Mouse (Mus musculus) embryonic fibroblast, embryonic 13.5 days (primary cell): ENCODE results near the gene Tmem231. TPM values are rescaled to one million over a fixed set of nuclear protein-coding genes. Genes with fewer than 3 reads are reported as not detected.
A peak's percentile ranks its signal among the peaks of the same experiment; 100 is the strongest.

Experiments
- H3K27ac ChIP-seq: 2 replicates; pipeline ENCODE4 v1.5.1; 2012; ENCODE audit warnings: low read length, control low read depth, inconsistent platforms; ENCODE audit not compliant: insufficient read depth
- H3K4me1 ChIP-seq: 2 replicates; pipeline ENCODE4 v1.6.1; 2011; ENCODE audit warnings: low read length; ENCODE audit not compliant: control insufficient read depth, insufficient read depth
- H3K4me3 ChIP-seq: 2 replicates; pipeline ENCODE4 v1.5.1; 2011; ENCODE audit warnings: mild to moderate bottlenecking, control low read depth, low read length; ENCODE audit not compliant: insufficient read depth
- CTCF ChIP-seq: IDR thresholded peaks from 2 replicates; pipeline ENCODE4 v1.5.1; 2011; ENCODE audit warnings: mild to moderate bottlenecking, control low read depth, low read length, moderate library complexity, borderline replicate concordance; ENCODE audit not compliant: insufficient read depth
- POLR2A ChIP-seq: IDR thresholded peaks from 2 replicates; pipeline ENCODE4 v1.6.1; 2011; ENCODE audit warnings: low read depth, mild to moderate bottlenecking, control low read depth, low read length, moderate library complexity
- polyA plus RNA-seq: library from polyadenylated mRNA; stranded (reverse); fragments of >200 nt; gene quantifications from 2 replicates; pipeline ENCODE4 v1.2.4, GENCODE M21; 2011; ENCODE audit warnings: low read depth; ENCODE audit not compliant: missing spikeins, insufficient read length

Gene Tmem231
- polyA plus RNA-seq, 1 experiment: 12.2 TPM

GRCm38 (mm10) chr8:111937184-111937583 is 3.5 kb upstream of the Tmem231 start:
- TF ChIP-seq POLR2A (no peak), CTCF (no peak)
- no peaks in the 10 kb centered on the region for H3K4me1 ChIP-seq
- no peak overlapping the region for H3K27ac ChIP-seq
- H3K4me3 ChIP-seq: no peak overlapping the region

GRCm38 (mm10) chr8:111934201-111934600 is 520 bp upstream of the Tmem231 start:
- no peak for TF ChIP-seq CTCF
- no peak for TF ChIP-seq POLR2A
- Histone ChIP-seq H3K27ac (no peak overlapping the region), H3K4me3 (no peak overlapping the region), H3K4me1 (no peaks in the 10 kb centered on the region)

- TF ChIP-seq CTCF (no peak), POLR2A (no peak)
- Histone ChIP-seq H3K4me3 (peak overlapping the region; percentile 71), H3K4me1 (no peaks in the 10 kb centered on the region), H3K27ac (no peak overlapping the region)
These were observed 923 bp downstream of the Tmem231 start for GRCm38 (mm10) chr8:111932580-111933336.

- no peak for TF ChIP-seq POLR2A
- no peak for TF ChIP-seq CTCF
- no peak overlapping the region for H3K27ac ChIP-seq
- no peaks in the 10 kb centered on the region for H3K4me1 ChIP-seq
- H3K4me3 ChIP-seq: no peak overlapping the region
These were observed 2.0 kb downstream of the Tmem231 start for GRCm38 (mm10) chr8:111931721-111932120.

- H3K4me3 ChIP-seq: no peak overlapping the region
- no peaks in the 10 kb centered on the region for H3K4me1 ChIP-seq
- TF ChIP-seq CTCF (no peak), POLR2A (no peak)
- no peak overlapping the region for H3K27ac ChIP-seq
These were observed 3.9 kb downstream of the Tmem231 start for GRCm38 (mm10) chr8:111929648-111930344.

- H3K27ac ChIP-seq: no peak overlapping the region
- no peak for TF ChIP-seq POLR2A
- TF ChIP-seq CTCF: no peak
- H3K4me3 ChIP-seq: no peak overlapping the region
- H3K4me1 ChIP-seq: no peaks in the 10 kb centered on the region
These were observed 8.7 kb downstream of the Tmem231 start for GRCm38 (mm10) chr8:111924976-111925375.

- no peak overlapping the region for H3K4me3 ChIP-seq
- no peak overlapping the region for H3K27ac ChIP-seq
- H3K4me1 ChIP-seq: no peaks in the 10 kb centered on the region
- TF ChIP-seq CTCF: 0 out of 2 replicates have a peak, but pooled peaks have one; percentile 2
- no peak for TF ChIP-seq POLR2A
These were observed 10.3 kb downstream of the Tmem231 start for GRCm38 (mm10) chr8:111923383-111923804.

- Histone ChIP-seq H3K27ac (no peak overlapping the region), H3K4me1 (no peaks in the 10 kb centered on the region), H3K4me3 (no peak overlapping the region)
- TF ChIP-seq CTCF (no peak), POLR2A (no peak)
These were observed 12.7 kb downstream of the Tmem231 start for GRCm38 (mm10) chr8:111920971-111921370.

GRCm38 (mm10) chr8:111919663-111920062 is 14.0 kb downstream of the Tmem231 start:
- no peaks in the 10 kb centered on the region for H3K4me1 ChIP-seq
- H3K4me3 ChIP-seq: no peak overlapping the region
- no peak overlapping the region for H3K27ac ChIP-seq
- TF ChIP-seq POLR2A (no peak), CTCF (peak; percentile 26; the same call in 1 of the 2 replicates)

GRCm38 (mm10) chr8:111912860-111913432 is 20.7 kb downstream of the Tmem231 start:
- no peaks in the 10 kb centered on the region for H3K4me1 ChIP-seq
- TF ChIP-seq CTCF (no peak), POLR2A (no peak)
- no peak overlapping the region for H3K27ac ChIP-seq
- H3K4me3 ChIP-seq: no peak overlapping the region
